ENCODE assay signal across 11 mouse cellular contexts in genomic region chr11:19964333-19964732, GRCm38 (mm10). TPM values are rescaled to one million over a fixed set of nuclear protein-coding genes. Genes with fewer than 3 reads are reported as not detected.
DNase-seq lines count a peak whose midpoint lies in the region; ATAC-seq and TF ChIP-seq lines count a peak whose summit lies in the region.
"Had no signal": no experiment of that assay in that cellular context is flagged by ENCODE, and none has a peak within 500 bp of the region (broad histone marks: within the 10 kb centered on the region; RNA-seq: fewer than 3 reads in every experiment).

No protein-coding gene starts in this region.

- no peak overlapping the region for H3K9ac ChIP-seq in hindbrain, embryonic 15.5 days
- H3K9ac ChIP-seq in intestine, embryonic 14.5 days (ENCODE audit: low read length): no peak overlapping the region
- no peak overlapping the region for H3K9ac ChIP-seq in liver, embryonic 11.5 days (ENCODE audit: low read depth, low read length)
- H3K9ac ChIP-seq: midbrain, embryonic 15.5 days had no signal

- H3K4me1 ChIP-seq in cerebellum, adult 2 months (ENCODE audit: control insufficient read depth, insufficient read depth, low read length): peaks cover 57% of the 10 kb centered on the region
- H3K4me1 ChIP-seq in hindbrain, embryonic 15.5 days (replicated peaks): peaks cover 24% of the 10 kb centered on the region
- H3K4me1 ChIP-seq in hindbrain, embryonic 10.5 days (replicated peaks): peaks cover 41% of the 10 kb centered on the region
- H3K4me1 ChIP-seq in intestine, embryonic 14.5 days (replicated peaks; ENCODE audit: control insufficient read depth, insufficient read depth, low read length): peaks cover 53% of the 10 kb centered on the region
- H3K4me1 ChIP-seq in liver, embryonic 11.5 days (replicated peaks; ENCODE audit: control insufficient read depth, insufficient read depth, low read length): peaks cover 66% of the 10 kb centered on the region

- no peaks in the 10 kb centered on the region for H3K9me3 ChIP-seq in hindbrain, embryonic 15.5 days
- no peaks in the 10 kb centered on the region for H3K9me3 ChIP-seq in hindbrain, embryonic 10.5 days
- no peaks in the 10 kb centered on the region for H3K9me3 ChIP-seq in intestine, embryonic 14.5 days (ENCODE audit: control insufficient read depth, low read length)
- no peaks in the 10 kb centered on the region for H3K9me3 ChIP-seq in liver, embryonic 11.5 days (ENCODE audit: control insufficient read depth, low read length)
- H3K9me3 ChIP-seq: midbrain, embryonic 15.5 days had no signal

- WGBS in cerebellum, adult 2 months: 43% methylated on average over 5 of the region's 5 CpGs
- WGBS in hindbrain, embryonic 15.5 days: 78% methylated on average over 5 of the region's 5 CpGs
- 89% methylated on average over 5 of the region's 5 CpGs for WGBS in hindbrain, embryonic 10.5 days
- 86% methylated on average over 5 of the region's 5 CpGs for WGBS in intestine, embryonic 14.5 days
- 88% methylated on average over 5 of the region's 5 CpGs for WGBS in liver, embryonic 11.5 days

- no peak for DNase-seq in cerebellum, adult 2 months
- DNase-seq in cerebellum, adult 11 months: no peak
- no peak for DNase-seq in hindbrain, embryonic 10.5 days (ENCODE audit: low spot score)
- no peak for DNase-seq in intestine, embryonic 14.5 days (ENCODE audit: low spot score)
- no peak for DNase-seq in liver, embryonic 11.5 days (ENCODE audit: low spot score)
- no peak for DNase-seq in adrenal gland, adult 2 months
- no peak for DNase-seq in layer of hippocampus, postnatal 25 days (ENCODE audit: extremely low spot score in 1 of 2, low spot score in 1 of 2)
- DNase-seq: gastrocnemius, postnatal 36 days; layer of hippocampus, adult 9-11 months had no signal

- H3K4me3 ChIP-seq in cerebellum, adult 2 months (replicated peaks; ENCODE audit: insufficient read depth, low read depth, low read length): no peak overlapping the region
- H3K4me3 ChIP-seq in hindbrain, embryonic 15.5 days: no peak overlapping the region
- no peak overlapping the region for H3K4me3 ChIP-seq in hindbrain, embryonic 10.5 days
- no peak overlapping the region for H3K4me3 ChIP-seq in intestine, embryonic 14.5 days (ENCODE audit: low read depth, low read length)
- no peak overlapping the region for H3K4me3 ChIP-seq in liver, embryonic 11.5 days (ENCODE audit: low read depth, low read length)
- H3K4me3 ChIP-seq: midbrain, embryonic 15.5 days had no signal

- ATAC-seq in hindbrain, embryonic 15.5 days (ENCODE audit: low FRiP score, low read depth): no peak
- no peak for ATAC-seq in intestine, embryonic 14.5 days (replicated peaks; ENCODE audit: low FRiP score, low TSS enrichment, low read depth)
- no peak for ATAC-seq in liver, embryonic 11.5 days (replicated peaks; ENCODE audit: low FRiP score)

- H3K27me3 ChIP-seq in cerebellum, adult 2 months (ENCODE audit: control insufficient read depth, insufficient read depth, low read length): no peaks in the 10 kb centered on the region
- no peaks in the 10 kb centered on the region for H3K27me3 ChIP-seq in hindbrain, embryonic 15.5 days
- no peaks in the 10 kb centered on the region for H3K27me3 ChIP-seq in hindbrain, embryonic 10.5 days (ENCODE audit: insufficient read depth, poor library complexity, severe bottlenecking)
- no peaks in the 10 kb centered on the region for H3K27me3 ChIP-seq in intestine, embryonic 14.5 days (replicated peaks; ENCODE audit: control insufficient read depth, insufficient read depth, low read length)
- H3K27me3 ChIP-seq in liver, embryonic 11.5 days (replicated peaks; ENCODE audit: control insufficient read depth, insufficient read depth, low read length): no peaks in the 10 kb centered on the region
- H3K27me3 ChIP-seq: midbrain, embryonic 15.5 days had no signal

- TF ChIP-seq POLR2A in cerebellum, adult 2 months (IDR thresholded peaks at IDR 0.05; ENCODE audit: borderline replicate concordance, insufficient read depth, low read length): no peak

- H3K36me3 ChIP-seq in hindbrain, embryonic 15.5 days: no peaks in the 10 kb centered on the region
- H3K36me3 ChIP-seq in hindbrain, embryonic 10.5 days: peaks cover 16% of the 10 kb centered on the region; the same call in 1 of the 2 replicates
- no peaks in the 10 kb centered on the region for H3K36me3 ChIP-seq in intestine, embryonic 14.5 days (ENCODE audit: control insufficient read depth, insufficient read depth, low read length)
- H3K36me3 ChIP-seq in liver, embryonic 11.5 days (ENCODE audit: control insufficient read depth, insufficient read depth, low read length): no peaks in the 10 kb centered on the region
- H3K36me3 ChIP-seq: midbrain, embryonic 15.5 days had no signal

- peak overlapping the region; percentile 47; the same call in 1 of the 2 replicates for H3K27ac ChIP-seq in cerebellum, adult 2 months (ENCODE audit: insufficient read depth, low read length)
- H3K27ac ChIP-seq in hindbrain, embryonic 15.5 days (replicated peaks): 0 out of 2 replicates have a peak overlapping the region, but pooled peaks have one; percentile 26
- no peak overlapping the region for H3K27ac ChIP-seq in hindbrain, embryonic 10.5 days
- H3K27ac ChIP-seq in intestine, embryonic 14.5 days (ENCODE audit: low read depth): peak overlapping the region; percentile 27; the same call in 1 of the 2 replicates
- H3K27ac ChIP-seq in liver, embryonic 11.5 days (ENCODE audit: low read depth, low read length): peak overlapping the region; percentile 32; the same call in 1 of the 2 replicates

- no peak for TF ChIP-seq CTCF in cerebellum, adult 2 months (IDR thresholded peaks at IDR 0.05; ENCODE audit: borderline replicate concordance, insufficient read depth, low read depth, low read length)

- H3K4me2 ChIP-seq in hindbrain, embryonic 15.5 days: no peak overlapping the region
- no peak overlapping the region for H3K4me2 ChIP-seq in intestine, embryonic 14.5 days (ENCODE audit: low read length)
- H3K4me2 ChIP-seq in liver, embryonic 11.5 days: no peak overlapping the region
- H3K4me2 ChIP-seq: midbrain, embryonic 15.5 days had no signal

RNA-seq across cellular contexts. Expression of gene Spred2, which starts 40.2 kb away (rescaled TPM):
- polyA plus RNA-seq in cerebellum, adult 2 months (2012; rRNA removed): 40.3 and 40.6 TPM in 2 replicates
- 6.9 and 7.3 TPM in 2 replicates for polyA plus RNA-seq in hindbrain, embryonic 15.5 days (2015; fragmentation: Nextera tagmentation; extraction: Ambion mirVana)
- 4.7 and 6.3 TPM in 2 replicates for polyA plus RNA-seq in hindbrain, embryonic 10.5 days (2016; fragmentation: Nextera tagmentation; extraction: Ambion mirVana)
- 7.2 and 8.4 TPM in 2 replicates for polyA plus RNA-seq in intestine, embryonic 14.5 days (2014; fragmentation: Nextera tagmentation; extraction: Ambion mirVana)
- 4.8 and 5.0 TPM in 2 replicates for polyA plus RNA-seq in liver, embryonic 11.5 days (2014; fragmentation: Nextera tagmentation; extraction: Ambion mirVana)
- total RNA-seq in adrenal gland, adult 2 months (2021): 10 to 100 TPM; 27.5 to 34.0 TPM
- polyA plus RNA-seq in adrenal gland, adult 2 months (2012; rRNA removed): 26.3 and 36.6 TPM in 2 replicates
- total RNA-seq in layer of hippocampus, postnatal 25 days (2021): 10 to 100 TPM; 86.4 to 97.1 TPM
